Mouse (Mus musculus): Measurements from ENCODE around the gene Zfp87. TPM values are rescaled to one million over a fixed set of nuclear protein-coding genes. Genes with fewer than 3 reads are reported as not detected.

Gene Zfp87
- total and polyA plus RNA-seq, 3 experiments, result 11.4 to 25.0 (median 13.8) TPM

- no peak overlapping the region for H3K9ac ChIP-seq (ENCODE audit: insufficient read depth, low read depth)
Observed at GRCm38 (mm10) chr13:67495631-67496030, 30.3 kb downstream of the Zfp87 start.

DNA sequence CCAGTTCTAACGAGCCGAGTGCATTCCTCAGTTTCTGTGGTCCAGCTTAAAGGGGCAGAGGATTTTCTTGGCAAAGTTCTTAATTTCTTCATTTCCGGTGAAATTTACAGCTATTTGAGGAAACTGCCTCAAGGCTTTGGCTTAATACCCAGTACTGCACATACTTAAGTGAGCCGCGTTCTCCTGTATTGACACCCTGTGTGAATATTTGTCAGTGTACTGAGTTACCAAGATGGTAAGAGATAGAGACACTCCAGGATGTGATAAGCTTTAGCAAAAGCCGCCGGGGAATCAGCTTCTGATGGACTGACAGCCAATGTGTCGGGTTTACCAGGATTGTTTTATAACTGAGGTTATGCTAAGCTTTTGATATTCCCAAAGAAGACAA lies 41.6 kb downstream of the Zfp87 start:
- Histone ChIP-seq H3K9ac (ENCODE audit: insufficient read depth, low read depth) (peak overlapping the region; percentile 46; the same call in 1 of the 2 replicates), H3K27ac (ENCODE audit: insufficient read depth, low read depth) (no peak overlapping the region), H3K27me3 (replicated peaks) (no peaks in the 10 kb centered on the region), H3K4me1 (ENCODE audit: control insufficient read depth in 1 of 2, insufficient read depth in 2 of 2) (peaks cover 4 to 19% of the 10 kb centered on the region in 2 experiments), H3K79me2 (replicated peaks; ENCODE audit: control insufficient read depth, extremely low read depth, insufficient read depth, poor library complexity, severe bottlenecking) (peaks cover 3% of the 10 kb centered on the region; the same call in 1 of the 2 replicates), H3K9me3 (replicated peaks; ENCODE audit: low read length) (no peaks in the 10 kb centered on the region), H3K4me3 (replicated peaks in 1 of 3; ENCODE audit: low read depth in 2 of 3, low read length in 2 of 3, poor library complexity in 1 of 3) (peak overlapping the region; percentile 59 to 80 (median 78)), H3K36me3 (replicated peaks in 1 of 2; ENCODE audit: control insufficient read depth in 1 of 2, insufficient read depth in 1 of 2, low read length in 1 of 2) (peaks cover 0 to 12% of the 10 kb centered on the region in 2 experiments), H3K4me2 (ENCODE audit: insufficient read depth, low read depth, poor library complexity, severe bottlenecking) (peak overlapping the region; percentile 82)
- no peak for DNase-seq (ENCODE audit: extremely low read depth)
- no peak for TF ChIP-seq USF2 (conservative IDR thresholded peaks at IDR 0.05; ENCODE audit: low read depth, low read length)
- no peak for TF ChIP-seq EP300 (IDR thresholded peaks at IDR 0.05; ENCODE audit: low read length)
- TF ChIP-seq ZC3H11A (IDR thresholded peaks at IDR 0.05; ENCODE audit: low read depth, low read length), result no peak
- TF ChIP-seq ZKSCAN1 (IDR thresholded peaks at IDR 0.05; ENCODE audit: borderline replicate concordance, low read depth, low read length), result no peak
- TF ChIP-seq POLR2A (IDR thresholded peaks at IDR 0.05; ENCODE audit: low read depth, low read length), result no peak
- no peak for TF ChIP-seq KAT2A (IDR thresholded peaks at IDR 0.05; ENCODE audit: insufficient replicate concordance, low read length)
- no peak for TF ChIP-seq CHD1 (IDR thresholded peaks at IDR 0.05; ENCODE audit: low read depth, low read length)
- in situ Hi-C loops (cut with MboI; ENCODE audit: low pct_ligation_motif_present, low pct_unique_long_range_greater_than_20kb, low sequenced_read_pairs), result no loop called here
- dilution Hi-C loops (cut with MboI; ENCODE audit: extremely low pct_ligation_motif_present, extremely low pct_unique_long_range_greater_than_20kb, low sequenced_read_pairs), result no loop called here

More at GRCm38 (mm10) chr13:67495631-67496030, 30.3 kb downstream of the Zfp87 start:
- Histone ChIP-seq H3K79me2 (replicated peaks; ENCODE audit: control insufficient read depth, extremely low read depth, insufficient read depth, poor library complexity, severe bottlenecking) (peaks cover 7% of the 10 kb centered on the region; the same call in 1 of the 2 replicates), H3K27me3 (replicated peaks) (no peaks in the 10 kb centered on the region), H3K4me2 (ENCODE audit: insufficient read depth, low read depth, poor library complexity, severe bottlenecking) (no peak overlapping the region), H3K36me3 (replicated peaks in 1 of 2; ENCODE audit: control insufficient read depth in 1 of 2, insufficient read depth in 1 of 2, low read length in 1 of 2) (peaks cover 29 to 34% of the 10 kb centered on the region in 2 experiments), H3K4me3 (replicated peaks in 1 of 3; ENCODE audit: low read depth in 2 of 3, low read length in 2 of 3, poor library complexity in 1 of 3) (no peak overlapping the region), H3K4me1 (ENCODE audit: control insufficient read depth in 1 of 2, insufficient read depth in 2 of 2) (peaks cover 3 to 13% of the 10 kb centered on the region in 2 experiments; a peak in 2 of 4 replicates), H3K9me3 (replicated peaks; ENCODE audit: low read length) (peaks cover 12% of the 10 kb centered on the region), H3K27ac (ENCODE audit: insufficient read depth, low read depth) (no peak overlapping the region)
- in situ Hi-C loops (cut with MboI; ENCODE audit: low pct_ligation_motif_present, low pct_unique_long_range_greater_than_20kb, low sequenced_read_pairs) (no loop called here), dilution Hi-C loops (cut with MboI; ENCODE audit: extremely low pct_ligation_motif_present, extremely low pct_unique_long_range_greater_than_20kb, low sequenced_read_pairs) (no loop called here)
- DNase-seq (ENCODE audit: extremely low read depth), result no peak
- no peak for TF ChIP-seq IRF4 (IDR thresholded peaks at IDR 0.05; ENCODE audit: low read depth, low read length)
- TF ChIP-seq ZNF384 (IDR thresholded peaks at IDR 0.05; ENCODE audit: low read depth, low read length), result no peak
- TF ChIP-seq GABPA (IDR thresholded peaks at IDR 0.05; ENCODE audit: insufficient replicate concordance, low read depth, low read length), result no peak

GRCm38 (mm10) chr13:67483625-67484423 lies 42.2 kb downstream of the Zfp87 start, which contains the start of gene Zfp874b:
Gene Zfp874b (minus strand): TSS chr13:67484258.
- no peaks in the 10 kb centered on the region for H3K27me3 ChIP-seq (replicated peaks)
- peaks cover 0 to 10% of the 10 kb centered on the region in 2 experiments for H3K36me3 ChIP-seq (replicated peaks in 1 of 2; ENCODE audit: control insufficient read depth in 1 of 2, insufficient read depth in 1 of 2, low read length in 1 of 2)
- peaks cover 3% of the 10 kb centered on the region; the same call in 1 of the 2 replicates for H3K79me2 ChIP-seq (replicated peaks; ENCODE audit: control insufficient read depth, extremely low read depth, insufficient read depth, poor library complexity, severe bottlenecking)
- H3K9me3 ChIP-seq (replicated peaks; ENCODE audit: low read length), result no peaks in the 10 kb centered on the region
- peak; percentile 89 for DNase-seq (ENCODE audit: extremely low read depth)
- H3K27ac ChIP-seq (ENCODE audit: insufficient read depth, low read depth), result no peak within 1 kb of the TSS
- in situ Hi-C loops (cut with MboI; ENCODE audit: low pct_ligation_motif_present, low pct_unique_long_range_greater_than_20kb, low sequenced_read_pairs), result no loop called here
- H3K4me3 ChIP-seq (replicated peaks in 1 of 3; ENCODE audit: low read depth in 2 of 3, low read length in 2 of 3, poor library complexity in 1 of 3), result peak within 1 kb of the TSS; percentile 59 to 80 (median 78)
- H3K4me2 ChIP-seq (ENCODE audit: insufficient read depth, low read depth, poor library complexity, severe bottlenecking), result peak within 1 kb of the TSS; percentile 98
- peak within 1 kb of the TSS; percentile 55 for H3K9ac ChIP-seq (ENCODE audit: insufficient read depth, low read depth)
- H3K4me1 ChIP-seq (ENCODE audit: control insufficient read depth in 1 of 2, insufficient read depth in 2 of 2), result peaks cover 4 to 19% of the 10 kb centered on the region in 2 experiments
- dilution Hi-C loops (cut with MboI; ENCODE audit: extremely low pct_ligation_motif_present, extremely low pct_unique_long_range_greater_than_20kb, low sequenced_read_pairs), result no loop called here
- TF ChIP-seq MAFK (IDR thresholded peaks at IDR 0.05; ENCODE audit: insufficient replicate concordance, low read length) (no peak), PAX5 (IDR thresholded peaks at IDR 0.05; ENCODE audit: low read length) (no peak), IRF4 (IDR thresholded peaks at IDR 0.05; ENCODE audit: low read depth, low read length) (no peak), JUN (IDR thresholded peaks at IDR 0.05; ENCODE audit: insufficient read depth, low read depth, low read length) (peak; percentile 31; the same call in 1 of the 2 replicates), UBTF (IDR thresholded peaks at IDR 0.05; ENCODE audit: low read depth, low read length) (no peak), RCOR1 (conservative IDR thresholded peaks at IDR 0.05; ENCODE audit: low read depth, low read length) (no peak), SIN3A (IDR thresholded peaks at IDR 0.05; ENCODE audit: low read length) (peak; percentile 85), USF1 (IDR thresholded peaks at IDR 0.05; ENCODE audit: low read depth, low read length) (no peak), MXI1 (IDR thresholded peaks at IDR 0.05; ENCODE audit: low read depth, low read length) (peak; percentile 87), CTCF (conservative IDR thresholded peaks at IDR 0.05 in 1 of 2, IDR thresholded peaks at IDR 0.05 in 1 of 2; ENCODE audit: low read depth in 2 of 2, low read length in 2 of 2) (no peak), ZNF384 (IDR thresholded peaks at IDR 0.05; ENCODE audit: low read depth, low read length) (no peak), NELFE (IDR thresholded peaks at IDR 0.05; ENCODE audit: low read depth, low read length) (no peak), GABPA (IDR thresholded peaks at IDR 0.05; ENCODE audit: insufficient replicate concordance, low read depth, low read length) (no peak; the same call in 1 of the 2 replicates), BHLHE40 (IDR thresholded peaks at IDR 0.05; ENCODE audit: low read depth, low read length) (no peak; the same call in 1 of the 2 replicates), ELF1 (IDR thresholded peaks at IDR 0.05; ENCODE audit: low read depth, low read length) (0 out of 2 replicates have a peak, but pooled peaks have one; percentile 7), MYC (IDR thresholded peaks at IDR 0.05; ENCODE audit: low read depth, low read length) (peak; percentile 63; the same call in 1 of the 2 replicates), RAD21 (IDR thresholded peaks at IDR 0.05; ENCODE audit: low read depth, low read length) (no peak)
